Comparison of ENCODE assay signal across 9 mouse cellular contexts in genomic region chr9:119483554-119484353, GRCm38 (mm10). TPM values are rescaled to one million over a fixed set of nuclear protein-coding genes. Genes with fewer than 3 reads are reported as not detected.
DNase-seq lines count a peak whose midpoint lies in the region; ATAC-seq and TF ChIP-seq lines count a peak whose summit lies in the region.
"Had no signal": no experiment of that assay in that cellular context is flagged by ENCODE, and none has a peak within 500 bp of the region (broad histone marks: within the 10 kb centered on the region; RNA-seq: fewer than 3 reads in every experiment).

No protein-coding gene starts in this region.

- no peaks in the 10 kb centered on the region for H3K9me3 ChIP-seq in kidney, embryonic 14.5 days (ENCODE audit: control insufficient read depth, low read length)
- H3K9me3 ChIP-seq in heart, postnatal 0 days (replicated peaks; ENCODE audit: control insufficient read depth, low read length) = no peaks in the 10 kb centered on the region
- H3K9me3 ChIP-seq: megakaryocyte, embryonic 14.5 days had no signal

- WGBS in kidney, embryonic 14.5 days = 28% methylated on average over 23 of the region's 23 CpGs
- 60% methylated on average over 23 of the region's 23 CpGs for WGBS in heart, postnatal 0 days

- H3K4me3 ChIP-seq in kidney, embryonic 14.5 days (ENCODE audit: low read length) = no peak overlapping the region
- no peak overlapping the region for H3K4me3 ChIP-seq in heart, postnatal 0 days (ENCODE audit: low read depth, low read length)
- H3K4me3 ChIP-seq: megakaryocyte, embryonic 14.5 days had no signal

- TF ChIP-seq CTCF in heart, postnatal 0 days (IDR thresholded peaks at IDR 0.05; ENCODE audit: low read depth) = no peak

- DNase-seq in kidney, adult 11 months = peak; percentile 69
- DNase-seq in cerebellum, adult 9-11 months = peak; percentile 35
- no peak for DNase-seq in heart, postnatal 0 days (ENCODE audit: low spot score)
- DNase-seq in kidney, postnatal 25 days = peak; percentile 22 to 70
- no peak for DNase-seq in retina, postnatal 1 day
- DNase-seq in c-Kit-positive CD71-positive TER-119-positive erythroid progenitor cells, embryonic 14.5 days (ENCODE audit: low spot score) = no peak
- no peak for DNase-seq in MN1 (ENCODE audit: low spot score)

- TF ChIP-seq EP300 in heart, postnatal 0 days (IDR thresholded peaks at IDR 0.05; ENCODE audit: low read depth) = no peak

- no peak overlapping the region for H3K4me2 ChIP-seq in kidney, embryonic 14.5 days (replicated peaks; ENCODE audit: low read depth, low read length)
- no peak overlapping the region for H3K4me2 ChIP-seq in heart, postnatal 0 days (ENCODE audit: low read depth, low read length)

- H3K4me1 ChIP-seq in kidney, embryonic 14.5 days (ENCODE audit: control insufficient read depth, insufficient read depth, low read length) = 0 out of 2 replicates have a peak, but pooled peaks cover 4% of the 10 kb centered on the region
- H3K4me1 ChIP-seq in heart, postnatal 0 days (ENCODE audit: control insufficient read depth, insufficient read depth) = 0 out of 2 replicates have a peak, but pooled peaks cover 12% of the 10 kb centered on the region
- H3K4me1 ChIP-seq: megakaryocyte, embryonic 14.5 days had no signal

- no peak overlapping the region for H3K27ac ChIP-seq in kidney, embryonic 14.5 days (ENCODE audit: low read depth, low read length)
- H3K27ac ChIP-seq in heart, postnatal 0 days (ENCODE audit: low read depth) = peak overlapping the region; percentile 49

- H3K27me3 ChIP-seq in kidney, embryonic 14.5 days (ENCODE audit: control insufficient read depth, insufficient read depth, low read length) = no peaks in the 10 kb centered on the region
- no peaks in the 10 kb centered on the region for H3K27me3 ChIP-seq in heart, postnatal 0 days (ENCODE audit: control insufficient read depth, insufficient read depth, low read length)

- no peak overlapping the region for H3K9ac ChIP-seq in kidney, embryonic 14.5 days (ENCODE audit: low read depth, low read length)
- H3K9ac ChIP-seq in heart, postnatal 0 days (replicated peaks; ENCODE audit: low read depth, low read length) = no peak overlapping the region

- H3K36me3 ChIP-seq in kidney, embryonic 14.5 days (ENCODE audit: control insufficient read depth, insufficient read depth, low read length) = no peaks in the 10 kb centered on the region
- H3K36me3 ChIP-seq in heart, postnatal 0 days (replicated peaks; ENCODE audit: control insufficient read depth, insufficient read depth, low read length) = 0 out of 2 replicates have a peak, but pooled peaks cover 8% of the 10 kb centered on the region

- no peak for ATAC-seq in kidney, embryonic 14.5 days (ENCODE audit: low FRiP score, low TSS enrichment)
- no peak for ATAC-seq in heart, postnatal 0 days (ENCODE audit: insufficient read depth, low read depth)

RNA-seq across cellular contexts. Expression of gene Exog, which starts 39.0 kb away (rescaled TPM):
- 21.4 and 27.8 TPM in 2 replicates for polyA plus RNA-seq in kidney, embryonic 14.5 days (2014; fragmentation: Nextera tagmentation; extraction: Ambion mirVana)
- total RNA-seq in heart, postnatal 0 days (2014; rRNA removed; ENCODE audit: low replicate concordance) = 1.4 and 3.0 TPM in 2 replicates
- polyA plus RNA-seq in heart, postnatal 0 days (2015; fragmentation: Nextera tagmentation; extraction: Ambion mirVana) = 4.2 and 4.8 TPM in 2 replicates

Comparison
In these comparisons a context has a peak if more than half of its experiments do, and no peak if none do; other contexts are left out.
1. DNase-seq: peak in kidney, adult 11 months (single experiment), cerebellum, adult 9-11 months (single experiment) and kidney, postnatal 25 days (2 of 2); none in heart, postnatal 0 days (single experiment), retina, postnatal 1 day (single experiment), c-Kit-positive CD71-positive TER-119-positive erythroid progenitor cells, embryonic 14.5 days (single experiment) and MN1 (single experiment).